Mouse (Mus musculus): ENCODE measurements around the gene Dab1. TPM values are rescaled to one million over a fixed set of nuclear protein-coding genes. Genes with fewer than 3 reads are reported as not detected.
A peak's percentile ranks its signal among the peaks of the same experiment; 100 is the strongest.

The Dab1 gene
- polyA plus RNA-seq, 1 experiment from 2014 or later = 105 TPM

DNA sequence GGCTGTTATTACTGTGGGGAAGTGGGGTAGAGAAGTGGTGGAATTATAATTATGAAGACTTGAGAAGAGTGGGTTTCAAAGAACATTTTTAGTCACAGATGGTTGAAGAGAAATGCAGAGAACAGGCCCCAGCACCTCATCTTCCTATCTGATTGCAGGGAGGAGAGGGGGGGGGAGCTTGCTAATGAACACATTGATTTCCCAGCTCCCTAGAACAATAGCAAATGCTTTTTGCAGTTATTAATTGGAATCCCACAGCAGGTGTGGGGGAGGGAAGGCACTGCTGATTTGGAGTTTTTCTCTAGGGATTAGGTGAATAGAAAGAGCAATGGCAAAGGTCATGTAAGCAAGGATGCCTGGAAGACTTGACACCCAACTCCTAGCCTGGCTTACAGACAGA, 310.5 kb downstream of the Dab1 start:
- Histone ChIP-seq H3K27ac (peak overlapping the region; percentile 49), H3K9ac (no peak overlapping the region), H3K36me3 (ENCODE audit: poor library complexity, severe bottlenecking) (no peaks in the 10 kb centered on the region), H3K27me3 (no peaks in the 10 kb centered on the region), H3K4me2 (no peak overlapping the region), H3K9me3 (replicated peaks) (no peaks in the 10 kb centered on the region), H3K4me3 (no peak overlapping the region), H3K4me1 (peaks cover 25% of the 10 kb centered on the region)
- ATAC-seq = no peak

DNA sequence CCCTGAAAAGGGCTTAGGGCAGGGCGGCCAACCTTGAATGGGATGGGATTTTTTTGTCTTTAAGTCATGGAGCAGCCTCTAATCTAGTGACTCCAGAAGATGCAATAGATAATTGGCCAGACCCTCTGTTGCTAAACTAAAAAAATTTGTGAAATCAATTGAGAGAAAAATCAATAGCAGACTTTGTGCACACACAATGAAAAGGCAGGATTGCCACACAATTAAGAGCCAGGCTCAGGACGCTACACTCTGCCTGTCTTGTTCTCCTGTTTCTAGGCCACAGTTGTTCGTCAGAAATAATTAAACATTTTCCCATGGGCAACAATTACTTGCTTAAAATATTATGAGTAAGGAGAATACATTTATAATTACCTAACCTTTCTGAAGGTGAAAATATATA, 315.2 kb downstream of the Dab1 start:
- 31% methylated on average over 3 of the region's 3 CpGs for WGBS

DNA sequence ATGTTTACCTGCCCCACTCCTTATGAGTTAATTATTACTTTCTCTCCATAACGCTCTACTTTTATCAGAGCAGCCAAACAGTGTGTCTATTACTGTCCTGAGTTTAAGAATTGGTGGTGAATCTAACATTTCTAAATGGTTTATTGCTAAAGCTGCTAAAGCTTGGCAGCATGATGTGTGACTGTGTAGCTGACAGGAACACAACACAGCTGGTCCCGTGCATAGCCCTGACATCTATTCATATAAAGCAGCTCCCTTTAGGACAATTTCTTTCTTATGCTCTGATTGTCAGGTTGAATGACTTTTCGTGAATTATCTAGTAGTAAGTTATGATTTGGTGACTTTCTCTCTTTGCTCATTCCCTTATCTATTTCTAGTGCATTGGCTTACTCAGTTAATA, 329.1 kb downstream of the Dab1 start:
- Histone ChIP-seq H3K27ac (no peak overlapping the region), H3K9ac (no peak overlapping the region), H3K36me3 (ENCODE audit: poor library complexity, severe bottlenecking) (no peaks in the 10 kb centered on the region), H3K4me3 (no peak overlapping the region), H3K4me2 (no peak overlapping the region), H3K4me1 (peaks cover 21% of the 10 kb centered on the region), H3K9me3 (replicated peaks) (no peaks in the 10 kb centered on the region), H3K27me3 (no peaks in the 10 kb centered on the region)
- 69% methylated on average over 3 of the region's 3 CpGs for WGBS
- no peak for ATAC-seq

More for the DNA sequence above, 315.2 kb downstream of the Dab1 start:
- Histone ChIP-seq H3K4me2 (no peak overlapping the region), H3K9me3 (replicated peaks) (no peaks in the 10 kb centered on the region), H3K27ac (no peak overlapping the region), H3K36me3 (ENCODE audit: poor library complexity, severe bottlenecking) (no peaks in the 10 kb centered on the region), H3K4me3 (no peak overlapping the region), H3K4me1 (peaks cover 23% of the 10 kb centered on the region), H3K27me3 (no peaks in the 10 kb centered on the region), H3K9ac (no peak overlapping the region)
- no peak for ATAC-seq

DNA sequence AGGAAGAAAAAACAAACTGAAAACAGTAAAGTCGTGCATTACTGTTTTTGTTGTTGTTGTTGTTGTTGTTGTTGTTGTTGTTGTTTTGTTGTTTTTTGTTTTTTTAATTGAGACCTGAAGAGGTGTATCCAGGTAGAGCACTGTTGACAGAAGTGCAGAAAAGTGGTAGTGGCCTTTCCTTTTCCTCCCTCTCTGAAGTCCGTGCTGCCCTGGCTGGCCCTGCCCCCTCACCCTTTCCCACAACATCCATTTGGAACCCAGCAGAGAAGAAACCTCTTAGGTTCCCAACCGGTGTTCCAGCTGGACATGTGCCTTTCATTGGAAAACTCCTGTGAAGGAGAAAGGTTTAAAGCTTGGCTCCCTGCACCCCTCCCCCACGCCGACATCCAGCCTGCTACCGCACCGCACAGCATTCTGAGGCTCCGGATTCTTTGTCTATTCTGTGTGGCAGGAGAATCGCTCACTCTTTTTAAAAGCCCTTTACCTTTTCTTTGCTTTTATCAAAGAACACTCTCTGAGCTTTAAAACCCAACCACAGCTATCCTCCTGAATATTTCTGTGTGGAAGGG, 334.6 kb downstream of the Dab1 start:
- peak; percentile 57; the same call in 1 of the 2 replicates for ATAC-seq
- Histone ChIP-seq H3K4me3 (no peak overlapping the region), H3K4me2 (peak overlapping the region; percentile 33; the same call in 1 of the 2 replicates), H3K4me1 (peaks cover 12% of the 10 kb centered on the region), H3K27me3 (no peaks in the 10 kb centered on the region), H3K9me3 (replicated peaks) (no peaks in the 10 kb centered on the region; the same call in 1 of the 2 replicates), H3K36me3 (ENCODE audit: poor library complexity, severe bottlenecking) (no peaks in the 10 kb centered on the region), H3K9ac (peak overlapping the region; percentile 26; the same call in 1 of the 2 replicates), H3K27ac (peak overlapping the region; percentile 40; the same call in 1 of the 2 replicates)
- 9% methylated on average over 9 of the region's 9 CpGs for WGBS

DNA sequence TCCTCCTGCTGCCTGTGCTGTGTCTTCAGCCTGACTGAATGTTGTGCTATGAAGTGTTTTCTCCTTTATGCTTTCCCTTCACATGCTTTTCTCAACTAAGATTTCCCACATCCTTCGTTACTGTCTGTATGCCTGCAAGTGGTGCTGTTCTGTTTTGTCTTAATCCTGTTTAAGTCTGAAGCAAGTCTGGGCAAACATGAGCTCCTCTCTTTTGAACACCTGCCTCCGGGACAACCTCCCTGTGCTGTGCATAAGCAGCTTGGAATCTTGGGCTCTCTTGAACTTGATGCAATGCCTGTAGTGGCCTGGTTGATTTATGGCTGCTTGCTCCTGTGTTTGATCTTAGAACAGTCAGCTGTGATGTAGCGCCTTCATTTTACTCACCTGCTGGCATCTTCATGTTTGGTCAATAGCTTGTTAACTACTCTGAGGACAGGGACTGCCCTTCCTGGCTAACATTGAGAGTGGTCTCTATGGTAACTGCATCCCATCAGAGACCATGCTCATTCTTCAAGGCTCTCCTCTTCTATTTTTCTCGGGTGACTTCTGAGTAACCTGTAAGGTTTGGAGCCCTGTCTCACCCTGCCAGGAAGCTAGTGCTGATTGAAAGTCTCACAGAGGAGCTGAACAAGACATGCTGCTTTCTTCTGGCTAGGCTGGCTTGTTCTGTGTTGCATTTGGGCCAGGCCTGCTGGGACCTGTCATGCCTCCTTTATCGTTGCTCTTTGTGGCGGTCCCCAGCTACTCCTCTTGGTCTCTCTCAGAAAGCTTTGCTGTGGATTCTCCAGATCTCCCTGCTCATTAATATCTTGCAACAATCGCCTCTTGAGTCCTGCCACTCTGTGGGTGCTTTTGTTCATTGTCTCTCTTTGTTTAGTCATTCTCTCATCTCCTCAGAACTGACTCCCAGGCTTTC, 342.2 kb downstream of the Dab1 start:
- Histone ChIP-seq H3K27ac (no peak overlapping the region), H3K9me3 (replicated peaks) (no peaks in the 10 kb centered on the region), H3K4me3 (no peak overlapping the region), H3K4me2 (no peak overlapping the region), H3K27me3 (no peaks in the 10 kb centered on the region), H3K36me3 (ENCODE audit: poor library complexity, severe bottlenecking) (no peaks in the 10 kb centered on the region), H3K4me1 (no peaks in the 10 kb centered on the region), H3K9ac (no peak overlapping the region)
- ATAC-seq = peak; percentile 45; the same call in 1 of the 2 replicates
- WGBS = 63% methylated on average over 7 of the region's 7 CpGs

DNA sequence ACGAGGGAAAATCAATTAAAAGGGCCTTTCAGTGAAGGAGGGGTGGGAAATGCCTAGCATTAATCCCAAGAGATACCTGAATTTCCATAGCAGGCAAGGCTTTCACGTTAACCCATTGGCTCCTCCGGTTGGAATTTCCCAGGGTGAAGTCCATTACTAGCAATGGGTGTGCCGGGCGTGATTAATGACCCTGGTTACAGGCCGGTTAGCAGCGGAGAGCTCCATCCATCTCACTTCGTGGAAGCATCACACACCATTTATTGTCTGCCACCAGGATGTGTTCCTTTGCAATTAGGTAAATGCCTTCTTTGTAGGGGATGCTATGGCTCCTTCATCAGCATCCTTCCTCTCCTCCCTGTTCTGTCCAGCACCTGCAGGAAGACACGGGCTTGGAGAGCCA, 350.7 kb downstream of the Dab1 start:
- WGBS = 76% methylated on average over 9 of the region's 9 CpGs
- Histone ChIP-seq H3K4me2 (no peak overlapping the region), H3K36me3 (ENCODE audit: poor library complexity, severe bottlenecking) (no peaks in the 10 kb centered on the region), H3K9ac (no peak overlapping the region), H3K9me3 (replicated peaks) (no peaks in the 10 kb centered on the region), H3K27ac (no peak overlapping the region), H3K4me1 (no peaks in the 10 kb centered on the region), H3K27me3 (no peaks in the 10 kb centered on the region), H3K4me3 (no peak overlapping the region)
- no peak for ATAC-seq

DNA sequence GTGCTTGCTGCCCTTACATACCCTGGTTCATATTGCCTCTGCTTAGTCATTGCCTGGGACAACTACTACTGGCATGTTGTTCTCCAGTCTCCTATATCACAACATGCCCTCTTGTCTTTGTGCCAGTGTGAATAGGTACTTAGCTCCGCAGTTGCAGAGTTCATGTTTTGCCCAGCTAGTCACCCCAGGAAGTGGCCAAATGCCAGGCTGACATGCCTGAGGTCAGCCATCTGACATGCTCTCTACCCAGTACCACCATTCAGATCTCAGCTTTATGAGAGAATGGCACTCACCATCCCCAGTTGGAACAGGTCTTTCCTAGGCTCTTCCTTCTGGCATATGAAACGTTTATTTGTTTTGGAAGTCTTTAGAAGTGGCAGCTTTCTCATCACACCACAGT, 355.4 kb downstream of the Dab1 start:
- 80% methylated on average over 2 of the region's 2 CpGs for WGBS

DNA sequence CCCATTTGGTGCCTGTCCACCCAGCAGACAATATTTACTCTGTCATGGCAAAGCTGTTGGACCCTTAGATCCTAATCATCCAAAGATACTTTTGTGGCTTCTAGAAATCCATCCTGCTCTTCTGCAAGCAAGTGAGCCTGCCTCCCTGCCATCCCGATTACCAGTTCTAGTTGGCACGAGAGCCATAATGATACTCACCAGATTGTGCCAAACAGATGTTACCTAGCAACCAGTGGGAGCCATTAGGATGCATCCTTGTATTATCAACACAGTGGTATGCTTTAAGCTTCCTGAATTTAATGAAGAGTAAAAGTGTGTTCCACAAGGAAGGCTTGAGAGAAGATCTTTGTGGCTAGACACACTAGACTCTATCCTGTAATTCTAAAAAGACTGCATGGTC, 355.8 kb downstream of the Dab1 start:
- Histone ChIP-seq H3K9ac (no peak overlapping the region), H3K9me3 (replicated peaks) (no peaks in the 10 kb centered on the region), H3K4me1 (no peaks in the 10 kb centered on the region), H3K27me3 (no peaks in the 10 kb centered on the region), H3K4me3 (no peak overlapping the region), H3K4me2 (no peak overlapping the region), H3K36me3 (ENCODE audit: poor library complexity, severe bottlenecking) (no peaks in the 10 kb centered on the region), H3K27ac (no peak overlapping the region)
- ATAC-seq = no peak
- 51% methylated on average over 2 of the region's 2 CpGs for WGBS

More for the DNA sequence above, 355.4 kb downstream of the Dab1 start:
- Histone ChIP-seq H3K36me3 (ENCODE audit: poor library complexity, severe bottlenecking) (no peaks in the 10 kb centered on the region), H3K4me2 (no peak overlapping the region), H3K9ac (no peak overlapping the region), H3K27me3 (no peaks in the 10 kb centered on the region), H3K4me3 (no peak overlapping the region), H3K27ac (no peak overlapping the region), H3K4me1 (no peaks in the 10 kb centered on the region), H3K9me3 (replicated peaks) (no peaks in the 10 kb centered on the region)
- no peak for ATAC-seq

DNA sequence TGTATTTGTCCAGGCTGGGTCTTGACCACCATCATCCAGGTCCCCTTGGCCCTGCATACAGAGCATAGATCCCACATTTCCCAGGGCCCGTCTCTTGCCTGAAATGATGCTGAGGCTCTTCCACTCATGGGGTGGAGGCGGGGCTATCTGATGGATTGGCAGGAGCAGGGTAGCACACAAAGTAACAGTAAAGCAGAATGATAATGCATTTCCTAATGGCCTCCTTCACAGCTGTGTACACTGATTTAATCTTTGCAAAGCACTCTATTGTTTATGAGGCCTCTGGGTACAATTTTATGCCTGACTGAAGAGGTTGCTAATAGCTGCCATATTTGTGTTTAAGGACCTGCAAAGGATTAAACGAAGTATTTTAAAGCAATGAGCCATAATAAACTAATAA, 374.7 kb downstream of the Dab1 start:
- Histone ChIP-seq H3K9me3 (replicated peaks) (no peaks in the 10 kb centered on the region), H3K27ac (no peak overlapping the region), H3K4me1 (peaks cover 9% of the 10 kb centered on the region), H3K4me3 (no peak overlapping the region), H3K27me3 (no peaks in the 10 kb centered on the region), H3K4me2 (no peak overlapping the region), H3K36me3 (ENCODE audit: poor library complexity, severe bottlenecking) (no peaks in the 10 kb centered on the region), H3K9ac (no peak overlapping the region)
- 42% methylated on average over 3 of the region's 3 CpGs for WGBS
- ATAC-seq = peak; percentile 78; the same call in 1 of the 2 replicates

DNA sequence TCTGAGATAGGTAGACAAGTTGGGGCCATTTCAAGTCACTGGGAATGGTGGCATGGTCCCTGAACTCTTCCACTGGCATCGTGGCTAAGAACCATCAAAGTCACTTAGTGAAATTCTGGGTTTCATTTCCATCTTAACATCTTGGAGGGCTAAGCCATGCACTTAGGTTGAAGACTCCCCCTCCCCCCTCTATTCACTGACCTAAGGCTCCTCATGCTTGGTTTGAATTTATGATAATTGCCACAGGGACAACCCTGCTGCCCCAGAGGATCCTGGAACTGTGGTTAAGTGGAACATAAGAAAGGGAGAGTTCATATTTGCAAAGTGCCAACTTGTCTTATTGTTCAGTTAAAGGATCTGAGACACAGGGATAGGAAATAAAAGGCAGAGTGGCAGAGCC, 375.2 kb downstream of the Dab1 start:
- peaks cover 9% of the 10 kb centered on the region for H3K4me1 ChIP-seq
- no peak overlapping the region for H3K4me2 ChIP-seq
- no peak for ATAC-seq
- H3K9ac ChIP-seq = no peak overlapping the region
- no peak overlapping the region for H3K4me3 ChIP-seq
- H3K27me3 ChIP-seq = no peaks in the 10 kb centered on the region
- no peak overlapping the region for H3K27ac ChIP-seq
- H3K36me3 ChIP-seq (ENCODE audit: poor library complexity, severe bottlenecking) = no peaks in the 10 kb centered on the region
- WGBS = 67% methylated on average over 1 of the region's 1 CpGs
- no peaks in the 10 kb centered on the region for H3K9me3 ChIP-seq (replicated peaks)

DNA sequence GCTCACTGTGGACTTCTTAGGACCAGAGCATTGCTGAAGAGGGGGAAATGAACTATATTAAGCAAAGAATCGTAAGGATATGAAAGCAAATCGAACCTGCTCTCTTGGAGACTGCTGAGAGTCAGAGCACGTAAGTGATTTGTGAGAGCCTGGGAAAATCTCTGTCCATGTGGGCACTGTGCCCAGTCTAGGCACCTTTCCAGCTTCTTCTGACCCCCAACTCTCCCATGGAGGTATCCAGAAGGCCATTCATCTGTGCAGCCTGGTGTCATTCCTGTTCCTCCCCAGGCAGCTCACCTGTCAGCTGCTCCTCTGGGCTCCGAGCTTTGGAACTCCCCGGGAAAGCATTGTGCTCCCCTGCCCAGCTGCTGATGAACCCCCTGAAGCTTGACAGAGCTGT, 389.2 kb downstream of the Dab1 start:
- Histone ChIP-seq H3K27ac (no peak overlapping the region), H3K36me3 (ENCODE audit: poor library complexity, severe bottlenecking) (no peaks in the 10 kb centered on the region), H3K27me3 (no peaks in the 10 kb centered on the region), H3K9me3 (replicated peaks) (no peaks in the 10 kb centered on the region), H3K4me1 (peaks cover 15% of the 10 kb centered on the region), H3K4me2 (no peak overlapping the region), H3K9ac (no peak overlapping the region), H3K4me3 (no peak overlapping the region)
- 49% methylated on average over 5 of the region's 5 CpGs for WGBS
- ATAC-seq = no peak

DNA sequence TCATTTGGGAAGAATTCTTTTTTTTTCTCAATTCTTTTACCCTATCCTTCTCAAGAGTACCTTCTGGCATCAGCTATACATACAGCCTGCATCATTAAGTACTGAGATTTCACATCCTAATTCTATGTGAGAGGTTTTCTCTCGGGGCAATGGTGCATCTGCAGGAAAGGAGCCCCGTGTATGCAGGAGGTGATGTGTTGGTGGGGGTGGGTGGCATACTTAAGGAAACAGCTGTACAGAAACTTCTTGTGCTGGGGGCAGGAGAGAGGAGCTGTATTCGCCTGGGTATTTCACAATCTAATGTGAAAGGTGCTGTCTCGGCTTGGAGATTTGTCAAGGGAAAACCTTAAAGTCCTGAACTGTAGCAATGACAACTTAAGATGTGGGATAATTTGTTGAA, 392.5 kb downstream of the Dab1 start:
- H3K4me1 ChIP-seq = peaks cover 20% of the 10 kb centered on the region
- H3K4me3 ChIP-seq = no peak overlapping the region
- no peaks in the 10 kb centered on the region for H3K27me3 ChIP-seq
- ATAC-seq = no peak
- H3K9ac ChIP-seq = no peak overlapping the region
- WGBS = 70% methylated on average over 4 of the region's 4 CpGs
- no peak overlapping the region for H3K4me2 ChIP-seq
- H3K9me3 ChIP-seq (replicated peaks) = no peaks in the 10 kb centered on the region
- no peaks in the 10 kb centered on the region for H3K36me3 ChIP-seq (ENCODE audit: poor library complexity, severe bottlenecking)
- no peak overlapping the region for H3K27ac ChIP-seq

All from forebrain, embryonic 13.5 days (tissue).